Mouse (Mus musculus): ENCODE data around the gene Rab11fip5.

Gene Rab11fip5

GRCm38 (mm10) chr6:85372496-85372895 is 1.9 kb downstream of the Rab11fip5 start:
- no peak for DNase-seq

- no peak for DNase-seq
Measured at GRCm38 (mm10) chr6:85371859-85372405, 2.5 kb downstream of the Rab11fip5 start.

- DNase-seq, result no peak
Measured at GRCm38 (mm10) chr6:85370666-85371430, 3.6 kb downstream of the Rab11fip5 start.

DNA sequence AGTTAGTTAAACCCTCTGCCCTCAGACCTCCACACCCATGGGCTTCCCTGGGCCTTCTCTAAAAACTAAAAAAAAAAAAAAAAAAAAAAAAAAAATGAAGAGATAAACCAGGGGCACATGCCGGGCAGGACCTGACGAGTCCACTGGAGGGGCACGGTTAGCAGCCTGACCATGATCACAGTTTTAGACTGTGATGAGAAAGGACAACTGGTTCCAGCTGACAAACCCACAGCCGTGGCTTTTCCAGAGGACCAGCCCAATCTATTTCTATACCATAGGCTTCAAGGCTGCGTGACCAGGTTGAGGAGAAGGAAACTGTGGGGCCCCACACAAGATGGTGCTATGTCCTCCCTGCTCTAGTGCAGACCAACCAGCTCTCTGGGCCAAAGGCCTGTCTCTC is 4.4 kb downstream of the Rab11fip5 start:
- no peak for DNase-seq

- DNase-seq, result no peak
Measured at GRCm38 (mm10) chr6:85369181-85369860, 5.1 kb downstream of the Rab11fip5 start.

DNA sequence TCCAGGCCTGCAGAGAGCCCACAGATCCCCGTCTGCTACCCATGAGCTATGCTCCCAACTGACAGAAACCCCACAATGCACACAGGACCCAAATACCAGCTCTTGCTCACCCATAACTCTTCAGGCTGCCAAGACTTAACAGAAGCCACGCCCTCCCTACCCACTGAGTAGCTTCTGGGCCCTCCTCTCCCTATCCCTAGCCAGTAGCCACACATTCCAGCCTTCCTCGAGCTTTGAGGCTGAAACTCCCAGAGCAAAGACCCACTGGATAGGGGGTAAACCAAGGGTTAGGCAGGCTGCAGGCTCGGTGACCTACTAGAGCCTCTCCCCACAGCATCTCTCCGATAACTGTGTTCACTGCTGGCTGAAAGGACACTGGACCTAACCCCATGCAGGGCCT is 5.7 kb downstream of the Rab11fip5 start:
- DNase-seq, result no peak

GRCm38 (mm10) chr6:85368166-85368565 is 6.3 kb downstream of the Rab11fip5 start:
- no peak for DNase-seq

- no peak for DNase-seq
Measured at GRCm38 (mm10) chr6:85366387-85366786, 8.0 kb downstream of the Rab11fip5 start.

DNA sequence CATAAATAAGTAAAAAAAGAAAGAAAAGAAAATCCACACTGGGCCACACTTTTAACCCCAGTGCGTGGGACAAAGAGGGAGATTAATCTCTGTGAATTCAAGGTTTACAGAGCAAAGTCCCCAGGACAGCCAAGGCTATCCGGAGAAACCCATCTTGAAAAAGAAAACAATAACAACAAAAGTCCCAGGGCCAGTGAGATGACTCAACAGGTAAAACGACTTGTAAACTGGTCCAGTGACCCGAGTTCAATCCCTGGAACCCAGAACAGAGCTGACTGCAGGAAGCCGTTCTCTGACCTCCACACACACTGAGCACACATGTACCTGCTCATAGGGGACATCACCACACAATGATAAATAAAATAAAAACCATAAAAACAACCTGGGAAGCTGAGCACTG is 10.0 kb downstream of the Rab11fip5 start:
- DNase-seq, result no peak

GRCm38 (mm10) chr6:85363906-85364260 is 10.6 kb downstream of the Rab11fip5 start:
- DNase-seq, result no peak

- no peak for DNase-seq
Measured at GRCm38 (mm10) chr6:85363231-85363905, 11.1 kb downstream of the Rab11fip5 start.

DNA sequence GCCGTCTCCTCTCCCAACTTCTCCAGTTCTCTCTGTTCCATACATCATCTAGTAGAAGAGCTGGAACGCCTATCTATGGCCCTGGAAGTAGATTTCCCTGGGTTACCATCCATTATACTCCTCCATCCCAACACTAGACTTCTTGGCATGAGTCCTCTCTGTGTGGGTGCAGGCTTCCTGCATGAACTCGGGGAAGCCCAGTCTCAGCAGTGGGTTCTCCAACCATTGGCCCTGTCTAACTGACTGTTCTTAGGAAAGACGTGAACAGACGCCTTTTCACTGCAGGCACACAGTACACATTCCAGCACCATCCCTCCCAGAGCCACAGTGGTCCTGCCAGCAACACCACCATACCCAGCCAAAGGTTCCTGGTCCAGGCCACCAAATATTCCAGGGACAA is 11.8 kb downstream of the Rab11fip5 start:
- no peak for DNase-seq

GRCm38 (mm10) chr6:85360311-85360710 is 14.1 kb downstream of the Rab11fip5 start:
- DNase-seq, result no peak

GRCm38 (mm10) chr6:85358877-85359276 is 15.6 kb downstream of the Rab11fip5 start:
- DNase-seq, result no peak

DNA sequence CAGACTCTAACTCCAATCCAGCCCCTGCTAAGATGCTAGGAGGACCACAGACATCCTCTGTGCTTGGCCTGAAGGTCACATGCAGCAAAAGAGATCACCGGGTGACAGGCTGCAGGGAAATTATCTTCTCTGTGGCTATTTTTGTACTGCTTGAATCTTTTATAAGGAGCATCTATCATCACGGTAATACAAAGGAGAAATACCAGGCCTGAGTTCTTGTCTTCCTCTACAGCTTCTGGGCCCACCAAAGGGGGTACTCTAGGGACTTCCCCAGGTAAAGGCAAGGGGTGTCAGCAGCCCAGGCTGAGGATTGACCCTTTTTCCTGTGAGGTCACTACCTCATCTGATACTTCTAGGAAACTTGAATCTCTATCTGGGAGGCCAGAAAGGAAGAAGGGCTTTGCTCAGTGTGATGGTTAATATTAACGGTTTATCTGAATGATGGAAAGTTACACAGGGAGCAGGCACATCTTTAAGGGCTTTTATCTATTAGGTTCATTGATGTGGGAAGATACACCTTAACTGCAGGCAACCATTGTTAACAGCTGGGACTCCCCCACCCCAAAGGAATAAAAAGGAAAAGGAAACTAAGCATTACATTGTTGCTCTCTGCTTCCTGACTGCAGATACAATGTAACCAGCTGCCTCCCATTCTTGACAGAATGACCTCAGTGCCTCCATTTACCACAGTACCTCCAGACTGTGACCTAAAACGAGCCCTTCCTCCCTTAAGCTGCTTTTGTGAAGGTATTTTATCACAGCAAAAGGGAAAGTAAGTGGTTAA is 17.6 kb downstream of the Rab11fip5 start:
- DNase-seq, result no peak

GRCm38 (mm10) chr6:85355753-85356152 is 18.7 kb downstream of the Rab11fip5 start:
- DNase-seq, result no peak

DNA sequence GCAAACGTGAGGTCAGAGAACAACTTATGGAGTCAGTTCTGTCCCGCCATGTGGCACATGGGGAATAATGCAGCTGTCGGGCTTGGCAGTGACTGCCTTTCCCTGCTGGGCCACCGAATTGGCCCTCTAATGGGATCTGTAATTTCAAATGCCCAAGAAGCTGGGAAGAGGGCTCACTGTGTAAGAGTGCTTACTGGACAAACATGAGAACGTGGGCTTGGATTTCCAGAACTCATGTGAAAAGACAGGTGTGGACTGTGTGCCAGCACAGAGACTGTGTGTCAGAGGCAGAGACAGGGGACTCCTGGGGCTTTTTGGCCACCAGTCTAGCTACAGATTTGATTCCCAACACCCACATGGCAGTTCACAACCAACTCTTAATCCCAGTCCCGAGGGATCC is 19.7 kb downstream of the Rab11fip5 start:
- no peak for DNase-seq

- no peak for DNase-seq
Measured at GRCm38 (mm10) chr6:85353706-85354105, 20.7 kb downstream of the Rab11fip5 start.

DNA sequence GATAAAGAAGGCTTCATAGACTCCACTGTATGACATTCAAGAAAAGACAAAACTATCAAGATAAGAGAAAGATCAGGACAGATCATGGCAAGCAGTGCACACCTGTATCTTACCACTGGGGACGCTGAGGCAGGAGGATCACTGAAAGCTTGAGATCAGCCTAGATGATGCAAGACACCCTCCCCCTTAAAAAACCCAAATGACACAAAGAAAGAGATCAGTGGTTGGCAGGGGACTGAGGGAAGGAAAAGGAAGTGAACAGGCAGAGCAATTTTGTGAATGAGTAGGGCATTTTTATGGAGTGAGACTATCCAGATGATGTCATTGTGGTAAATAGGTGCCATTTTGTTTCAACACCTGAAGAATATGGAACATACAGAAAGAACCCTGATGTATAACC is 24.3 kb downstream of the Rab11fip5 start:
- DNase-seq, result no peak

- no peak for DNase-seq
Measured at GRCm38 (mm10) chr6:85349246-85349645, 25.2 kb downstream of the Rab11fip5 start.

DNA sequence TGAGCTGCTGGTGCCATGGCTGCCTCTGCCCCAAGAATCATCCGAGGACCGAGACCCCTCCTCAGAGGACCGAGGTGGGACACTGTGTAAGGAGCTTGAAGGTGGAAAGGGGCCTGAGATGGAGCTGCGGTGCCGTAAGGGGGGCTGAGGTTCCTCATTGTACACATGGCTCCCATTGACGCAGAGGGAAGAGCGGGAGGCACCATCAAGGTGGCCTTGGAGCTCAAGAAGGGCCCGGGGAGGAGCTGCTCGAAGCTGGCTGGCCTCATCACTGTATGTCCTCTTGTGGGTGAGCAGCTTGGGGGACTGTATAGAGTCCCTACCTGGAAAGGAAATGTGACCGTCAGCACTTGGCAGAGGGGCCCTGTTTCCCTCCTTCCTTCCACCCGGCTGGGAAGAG is 26.3 kb downstream of the Rab11fip5 start:
- no peak for DNase-seq

GRCm38 (mm10) chr6:85346028-85346634 is 28.3 kb downstream of the Rab11fip5 start:
- peak; percentile 93 for DNase-seq

Data from embryo, embryonic 11 days (tissue).